Mouse (Mus musculus) MEL (cell line): ENCODE measurements at regions not wholly inside any gene's neighbourhood (a gene's known extent, or its start where the extent isn't known, plus 50 kb on each side); places are given as distances from the start of the nearest gene placed in this dataset.

Experiments used
- CTCF ChIP-seq, 3 experiments: IDR thresholded peaks in 2 of 3; conservative IDR thresholded peaks in 1 of 3; 2 replicates each; pipeline ENCODE4 v1.5.1; 2011 to 2012; ENCODE audit warnings: low read length in 3 of 3, low read depth in 2 of 3, mild to moderate bottlenecking in 2 of 3, improper control_type of control experiment in 1 of 3, inconsistent platforms in 1 of 3, mixed read lengths in 1 of 3, moderate library complexity in 1 of 3; ENCODE audit not compliant: control insufficient read depth in 1 of 3, insufficient read depth in 1 of 3, poor library complexity in 1 of 3, severe bottlenecking in 1 of 3
- E2F4 ChIP-seq: IDR thresholded peaks from 2 replicates; pipeline ENCODE4 v1.6.1; 2011; ENCODE audit warnings: low read depth, low read length, improper control_type of control experiment, borderline replicate concordance
- EP300 ChIP-seq, 2 experiments: IDR thresholded peaks; 2 replicates each; pipeline ENCODE4 v1.6.1; 2011; ENCODE audit warnings: improper control_type of control experiment in 2 of 2, low read length in 2 of 2, low read depth in 1 of 2, mild to moderate bottlenecking in 1 of 2
- GATA1 ChIP-seq: IDR thresholded peaks from 2 replicates; pipeline ENCODE4 v1.6.1; 2011; ENCODE audit warnings: low read depth, low read length, improper control_type of control experiment
- JUND ChIP-seq: IDR thresholded peaks from 2 replicates; pipeline ENCODE4 v1.6.1; 2011; ENCODE audit warnings: low read depth, mild to moderate bottlenecking, improper control_type of control experiment, low read length
- MAFK ChIP-seq: IDR thresholded peaks from 2 replicates; pipeline ENCODE4 v1.6.1; 2011; ENCODE audit warnings: low read depth, mild to moderate bottlenecking, low read length, improper control_type of control experiment, borderline replicate concordance
- MAX ChIP-seq: IDR thresholded peaks from 2 replicates; pipeline ENCODE4 v1.6.1; 2011; ENCODE audit warnings: low read length, improper control_type of control experiment
- POLR2A ChIP-seq, 2 experiments: IDR thresholded peaks; 2 replicates each; pipeline ENCODE4 v1.6.1; 2011 to 2012; ENCODE audit warnings: low read length in 2 of 2, mild to moderate bottlenecking in 2 of 2, control low read depth in 1 of 2, improper control_type of control experiment in 1 of 2, low read depth in 1 of 2, moderate library complexity in 1 of 2; ENCODE audit not compliant: control insufficient read depth in 1 of 2, insufficient read depth in 1 of 2, poor library complexity in 1 of 2
- RAD21 ChIP-seq: IDR thresholded peaks from 2 replicates; pipeline ENCODE4 v1.6.1; 2011; ENCODE audit warnings: mild to moderate bottlenecking, low read depth, low read length, improper control_type of control experiment
- UBTF ChIP-seq: IDR thresholded peaks from 2 replicates; pipeline ENCODE4 v1.6.1; 2012; ENCODE audit warnings: low read depth, mild to moderate bottlenecking, inconsistent platforms, low read length, improper control_type of control experiment, moderate library complexity, borderline replicate concordance; ENCODE audit not compliant: insufficient read depth
- USF1 ChIP-seq: IDR thresholded peaks from 2 replicates; pipeline ENCODE4 v1.6.1; 2014; ENCODE audit warnings: low read depth, mild to moderate bottlenecking, inconsistent platforms, low read length, improper control_type of control experiment, moderate library complexity
- ZC3H11A ChIP-seq: IDR thresholded peaks from 2 replicates; pipeline ENCODE4 v1.6.1; 2012; ENCODE audit warnings: low read depth, mild to moderate bottlenecking, inconsistent platforms, low read length, improper control_type of control experiment

DNA sequence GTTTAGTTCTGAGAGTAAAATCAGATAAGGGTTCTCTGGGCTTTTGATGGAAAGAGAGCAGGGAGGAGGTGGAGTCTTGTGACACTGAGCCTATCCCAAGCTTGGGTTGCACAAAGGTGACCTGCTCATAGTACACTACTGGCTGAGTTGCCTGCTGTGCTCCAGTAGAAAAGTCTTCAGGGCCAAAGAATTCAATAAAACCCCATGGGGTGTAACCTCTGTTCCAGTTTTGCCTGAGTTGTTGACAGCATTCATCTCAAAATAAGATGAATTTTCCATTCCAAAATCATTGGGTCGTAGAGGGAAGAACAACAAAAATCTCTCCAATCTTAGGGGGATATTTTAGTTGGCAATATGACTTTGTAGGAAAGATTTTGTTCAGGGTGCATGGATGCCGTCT lies 75.8 kb upstream of the Tmem106b start:
- TF ChIP-seq POLR2A (IDR thresholded peaks at IDR 0.05; ENCODE audit: control insufficient read depth in 1 of 2, insufficient read depth in 1 of 2, low read depth in 1 of 2, low read length in 2 of 2, poor library complexity in 1 of 2) (no peak), MAFK (no peak), CTCF (IDR thresholded peaks at IDR 0.05 in 2 of 3, conservative IDR thresholded peaks at IDR 0.05 in 1 of 3; ENCODE audit: control insufficient read depth in 1 of 3, insufficient read depth in 1 of 3, low read depth in 2 of 3, low read length in 3 of 3, poor library complexity in 1 of 3, severe bottlenecking in 1 of 3) (no peak), RAD21 (no peak), E2F4 (no peak), UBTF (no peak), MAX (no peak), GATA1 (no peak), JUND (no peak), EP300 (IDR thresholded peaks at IDR 0.05; ENCODE audit: low read depth in 1 of 2, low read length in 2 of 2) (no peak), ZC3H11A (no peak), USF1 (no peak)
